Mouse (Mus musculus) forebrain, postnatal 0 days (tissue): ENCODE data around the gene Tbkbp1. TPM values are rescaled to one million over a fixed set of nuclear protein-coding genes. Genes with fewer than 3 reads are reported as not detected.

Experiments
- ATAC-seq: fragments of 200-750 bp; cut with Nextera tagmentation; 2 replicates; pipeline ENCODE4 v1.8.0; 2017; ENCODE audit warnings: mild to moderate bottlenecking, moderate library complexity
- DNase-seq: peaks from one replicate; pipeline ENCODE4 v3.0.0-alpha.2; 2015
- H3K27ac ChIP-seq: fragments of 300-500 bp; sonication (generic); 2 replicates; pipeline ENCODE4 v1.5.1; 2014; ENCODE audit warnings: low read depth, mild to moderate bottlenecking, antibody characterized with exemption, low read length, moderate library complexity, mixed read lengths
- H3K27me3 ChIP-seq: fragments of 300-500 bp; sonication (generic); 2 replicates; pipeline ENCODE4 v1.6.1; 2014; ENCODE audit warnings: mild to moderate bottlenecking, low read length, mixed read lengths; ENCODE audit not compliant: insufficient read depth
- H3K36me3 ChIP-seq: fragments of 300-500 bp; sonication (generic); 2 replicates; pipeline ENCODE4 v1.6.1; 2014; ENCODE audit warnings: mild to moderate bottlenecking, moderate library complexity; ENCODE audit not compliant: insufficient read depth
- H3K4me1 ChIP-seq: fragments of 300-500 bp; sonication (generic); 2 replicates; pipeline ENCODE4 v1.6.1; 2014; ENCODE audit warnings: antibody characterized with exemption; ENCODE audit not compliant: insufficient read depth
- H3K4me2 ChIP-seq: fragments of 300-500 bp; sonication (generic); 2 replicates; pipeline ENCODE4 v1.6.1; 2014; ENCODE audit warnings: low read depth, mild to moderate bottlenecking, moderate library complexity
- H3K4me3 ChIP-seq: fragments of 300-500 bp; sonication (generic); 2 replicates; pipeline ENCODE4 v1.5.1; 2014; ENCODE audit warnings: low read depth, low read length, mixed read lengths
- H3K9ac ChIP-seq: fragments of 300-500 bp; sonication (generic); 2 replicates; pipeline ENCODE4 v1.6.1; 2014; ENCODE audit warnings: mild to moderate bottlenecking
- H3K9me3 ChIP-seq: fragments of 300-500 bp; sonication (generic); 2 replicates; pipeline ENCODE4 v1.6.1; 2016; ENCODE audit warnings: low read length
- CTCF ChIP-seq: sonication (generic); IDR thresholded peaks from 2 replicates; pipeline ENCODE4 v1.5.1; 2016; ENCODE audit warnings: antibody characterized with exemption, control low read depth, low read depth
- WGBS: fragments of 180-500 bp; shearing (Covaris S2); extraction: QIAGEN DNeasy Blood & Tissue Kit; methylation state at CpG from one replicate; pipeline ENCODE4 v1.1.7; 2014; 5-methylcytosine and 5-hydroxymethylcytosine counted together
- polyA plus RNA-seq: library from polyadenylated mRNA; unstranded; fragments of >200 nt; fragmentation: Nextera tagmentation; extraction: Ambion mirVana; gene quantifications from 2 replicates; pipeline ENCODE4 v1.2.1, GENCODE M21; 2015
- total RNA-seq: library from RNA; depleted of rRNA; stranded (reverse); fragments of >200 nt; gene quantifications from 2 replicates; pipeline ENCODE4 v1.2.3, GENCODE M21; 2014

Tbkbp1 gene
- total and polyA plus RNA-seq, 2 experiments from 2014 or later = 9.9 to 36.4 TPM

DNA sequence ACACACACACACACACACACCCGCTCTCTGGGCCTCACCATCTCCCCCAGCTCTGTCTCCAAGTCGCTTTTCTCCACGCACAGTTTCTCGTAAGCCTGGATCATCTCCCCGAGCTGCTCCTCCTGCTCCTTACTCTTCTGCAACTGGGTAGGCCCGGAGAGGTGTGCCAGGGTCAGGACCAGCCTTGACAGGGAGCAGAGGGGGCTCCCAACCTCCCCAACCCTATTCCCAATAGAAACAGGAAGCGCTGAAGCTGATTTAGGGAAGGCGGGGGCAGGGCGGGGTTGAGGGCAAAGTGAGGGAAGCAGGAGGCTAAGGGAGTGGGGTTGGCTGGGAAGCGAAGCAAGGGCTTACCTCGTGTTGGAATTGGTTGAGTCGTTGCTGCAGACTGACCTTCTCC, 2.7 kb downstream of the Tbkbp1 start:
- H3K9me3 ChIP-seq = no peaks in the 10 kb centered on the region
- H3K4me2 ChIP-seq = no peak overlapping the region
- H3K36me3 ChIP-seq = peaks cover 25% of the 10 kb centered on the region
- 42% methylated on average over 12 of the region's 12 CpGs for WGBS
- H3K27me3 ChIP-seq = no peaks in the 10 kb centered on the region
- TF ChIP-seq CTCF = no peak
- no peak overlapping the region for H3K4me3 ChIP-seq
- no peak overlapping the region for H3K9ac ChIP-seq
- ATAC-seq = no peak
- peaks cover 19% of the 10 kb centered on the region for H3K4me1 ChIP-seq
- H3K27ac ChIP-seq = no peak overlapping the region
- no peak for DNase-seq

GRCm38 (mm10) chr11:97147333-97147732, 4.0 kb downstream of the Tbkbp1 start:
- no peaks in the 10 kb centered on the region for H3K9me3 ChIP-seq
- WGBS = 85% methylated on average over 8 of the region's 8 CpGs
- no peak for ATAC-seq

DNA sequence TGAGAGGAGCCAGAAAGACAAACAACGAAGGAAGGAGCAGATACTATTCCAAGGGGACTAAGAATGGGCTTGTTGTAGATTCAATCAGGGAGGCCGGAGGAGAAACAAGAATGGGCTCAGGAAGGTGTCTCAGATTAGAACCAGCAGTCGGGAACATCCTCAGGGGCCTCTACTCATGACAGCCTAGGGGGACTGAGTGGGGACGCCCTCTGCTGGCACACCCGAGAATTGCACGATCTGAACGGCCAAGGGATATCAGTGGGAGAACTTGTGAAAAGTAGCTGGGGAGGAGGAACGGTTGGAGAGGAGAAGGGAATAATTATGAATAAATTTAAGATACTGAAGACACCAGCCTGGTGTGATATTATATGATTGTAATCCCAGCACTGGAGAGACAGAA, 4.6 kb downstream of the Tbkbp1 start:
- Histone ChIP-seq H3K4me3 (no peak overlapping the region), H3K27me3 (no peaks in the 10 kb centered on the region), H3K9ac (no peak overlapping the region), H3K4me2 (no peak overlapping the region), H3K36me3 (peaks cover 25% of the 10 kb centered on the region), H3K9me3 (no peaks in the 10 kb centered on the region), H3K27ac (no peak overlapping the region), H3K4me1 (peaks cover 7% of the 10 kb centered on the region; the same call in 1 of the 2 replicates)
- DNase-seq = peak; percentile 83
- no peak for ATAC-seq
- peak; percentile 89 for TF ChIP-seq CTCF
- WGBS = 9% methylated on average over 8 of the region's 8 CpGs

More at GRCm38 (mm10) chr11:97147333-97147732, 4.0 kb downstream of the Tbkbp1 start:
- H3K9ac ChIP-seq = no peak overlapping the region
- peaks cover 25% of the 10 kb centered on the region for H3K36me3 ChIP-seq
- H3K27me3 ChIP-seq = no peaks in the 10 kb centered on the region
- TF ChIP-seq CTCF = no peak
- DNase-seq = no peak
- no peak overlapping the region for H3K4me3 ChIP-seq
- H3K4me1 ChIP-seq = peaks cover 13% of the 10 kb centered on the region
- no peak overlapping the region for H3K4me2 ChIP-seq
- no peak overlapping the region for H3K27ac ChIP-seq

GRCm38 (mm10) chr11:97145951-97146350, 5.3 kb downstream of the Tbkbp1 start:
- ATAC-seq (no peak), DNase-seq (no peak)
- H3K4me1 ChIP-seq = peaks cover 7% of the 10 kb centered on the region; the same call in 1 of the 2 replicates
- WGBS = 84% methylated on average over 9 of the region's 9 CpGs
- no peaks in the 10 kb centered on the region for H3K27me3 ChIP-seq
- peaks cover 30% of the 10 kb centered on the region for H3K36me3 ChIP-seq
- H3K9ac ChIP-seq = no peak overlapping the region
- H3K9me3 ChIP-seq = no peaks in the 10 kb centered on the region
- H3K27ac ChIP-seq = no peak overlapping the region
- TF ChIP-seq CTCF = no peak
- no peak overlapping the region for H3K4me2 ChIP-seq
- no peak overlapping the region for H3K4me3 ChIP-seq

- H3K4me1 ChIP-seq = peaks cover 7% of the 10 kb centered on the region; the same call in 1 of the 2 replicates
- no peak for TF ChIP-seq CTCF
- no peak overlapping the region for H3K4me3 ChIP-seq
- ATAC-seq (no peak), DNase-seq (no peak)
- no peaks in the 10 kb centered on the region for H3K27me3 ChIP-seq
- no peak overlapping the region for H3K4me2 ChIP-seq
- peaks cover 36% of the 10 kb centered on the region for H3K36me3 ChIP-seq
- WGBS = 76% methylated on average over 2 of the region's 2 CpGs
- no peaks in the 10 kb centered on the region for H3K9me3 ChIP-seq
- no peak overlapping the region for H3K27ac ChIP-seq
- no peak overlapping the region for H3K9ac ChIP-seq
Observed at GRCm38 (mm10) chr11:97145320-97145719, 6.0 kb downstream of the Tbkbp1 start.

GRCm38 (mm10) chr11:97143196-97143900, 7.9 kb downstream of the Tbkbp1 start:
- H3K4me3 ChIP-seq = no peak overlapping the region
- H3K27me3 ChIP-seq = no peaks in the 10 kb centered on the region
- H3K9ac ChIP-seq = no peak overlapping the region
- no peak for TF ChIP-seq CTCF
- DNase-seq (no peak), ATAC-seq (no peak)
- no peaks in the 10 kb centered on the region for H3K9me3 ChIP-seq
- H3K4me1 ChIP-seq = peaks cover 8% of the 10 kb centered on the region
- WGBS = 87% methylated on average over 9 of the region's 9 CpGs
- H3K27ac ChIP-seq = no peak overlapping the region
- peaks cover 37% of the 10 kb centered on the region for H3K36me3 ChIP-seq
- no peak overlapping the region for H3K4me2 ChIP-seq

DNA sequence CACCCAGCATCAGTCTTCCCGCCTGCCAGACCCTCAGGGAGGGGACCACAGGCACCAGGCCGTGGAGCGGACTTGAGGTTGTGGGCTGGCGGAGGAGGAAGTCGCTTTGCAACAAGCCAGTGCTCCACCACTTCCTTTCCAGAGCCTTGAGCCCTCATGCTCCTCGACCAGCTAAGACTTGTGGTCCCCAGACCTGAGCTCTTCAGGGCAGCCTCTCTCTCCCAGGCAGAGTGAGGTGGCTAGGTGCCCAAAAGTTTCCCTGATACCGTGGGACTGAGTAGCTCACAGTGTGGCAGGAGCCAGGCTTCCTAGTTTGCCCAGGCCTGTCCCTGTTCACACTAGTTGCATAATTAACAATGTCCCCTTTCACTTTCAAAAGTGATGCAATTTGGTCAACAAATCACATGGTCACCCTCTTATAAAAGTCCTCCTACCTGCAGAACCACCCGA, 9.1 kb downstream of the Tbkbp1 start:
- ATAC-seq = no peak
- DNase-seq = no peak
- 81% methylated on average over 8 of the region's 8 CpGs for WGBS
- H3K9me3 ChIP-seq = no peaks in the 10 kb centered on the region
- peaks cover 13% of the 10 kb centered on the region for H3K4me1 ChIP-seq
- H3K4me2 ChIP-seq = no peak overlapping the region
- H3K9ac ChIP-seq = no peak overlapping the region
- no peak overlapping the region for H3K27ac ChIP-seq
- no peaks in the 10 kb centered on the region for H3K27me3 ChIP-seq
- TF ChIP-seq CTCF = no peak
- peaks cover 33% of the 10 kb centered on the region for H3K36me3 ChIP-seq
- H3K4me3 ChIP-seq = no peak overlapping the region
